Mouse (Mus musculus) 3T3-L1 (cell line): ENCODE results near the gene Mkrn2.
A peak's percentile ranks its signal among the peaks of the same experiment; 100 is the strongest.

ENCODE experiments used
- DNase-seq: peaks from one replicate; pipeline ENCODE4 v3.0.0-alpha.2; 2015; ENCODE audit warnings: low read depth, low spot score

The Mkrn2 gene

GRCm38 (mm10) chr6:115601715-115602523 lies at the start of gene Mkrn2:
Mkrn2 (plus strand) TSS chr6:115601902.
- peak; percentile 82 for DNase-seq

GRCm38 (mm10) chr6:115555485-115555884 lies 46.2 kb upstream of the Mkrn2 start:
- DNase-seq = peak; percentile 83

- no peak for DNase-seq
These were observed 43.5 kb upstream of the Mkrn2 start for GRCm38 (mm10) chr6:115558176-115558575.

- DNase-seq = no peak
These were observed 41.8 kb upstream of the Mkrn2 start for GRCm38 (mm10) chr6:115559651-115560632.

- no peak for DNase-seq
These were observed 36.1 kb upstream of the Mkrn2 start for GRCm38 (mm10) chr6:115565479-115566045.

GRCm38 (mm10) chr6:115574171-115574570 lies 27.5 kb upstream of the Mkrn2 start:
- DNase-seq = no peak

- no peak for DNase-seq
These were observed 24.3 kb upstream of the Mkrn2 start for GRCm38 (mm10) chr6:115577407-115577806.

GRCm38 (mm10) chr6:115577941-115578340 lies 23.8 kb upstream of the Mkrn2 start:
- no peak for DNase-seq

GRCm38 (mm10) chr6:115580810-115581209 lies 20.9 kb upstream of the Mkrn2 start:
- no peak for DNase-seq

GRCm38 (mm10) chr6:115582328-115583115 lies 19.2 kb upstream of the Mkrn2 start:
- no peak for DNase-seq

- no peak for DNase-seq
These were observed 18.1 kb upstream of the Mkrn2 start for GRCm38 (mm10) chr6:115583430-115584125.

GRCm38 (mm10) chr6:115584176-115584575 lies 17.5 kb upstream of the Mkrn2 start:
- DNase-seq = no peak

GRCm38 (mm10) chr6:115586321-115586720 lies 15.4 kb upstream of the Mkrn2 start:
- no peak for DNase-seq

- DNase-seq = no peak
These were observed 9.9 kb upstream of the Mkrn2 start for GRCm38 (mm10) chr6:115591692-115592359.

- no peak for DNase-seq
These were observed 9.2 kb upstream of the Mkrn2 start, which contains the start of gene Mkrn2os for GRCm38 (mm10) chr6:115592458-115592857. Mkrn2os (minus strand) TSS chr6:115592576.

- DNase-seq = no peak
These were observed 8.4 kb upstream of the Mkrn2 start for GRCm38 (mm10) chr6:115593252-115593651.

GRCm38 (mm10) chr6:115594463-115594862 lies 7.2 kb upstream of the Mkrn2 start:
- DNase-seq = no peak

GRCm38 (mm10) chr6:115595667-115596066 lies 6.0 kb upstream of the Mkrn2 start:
- no peak for DNase-seq

GRCm38 (mm10) chr6:115601322-115601714 lies 384 bp upstream of the Mkrn2 start:
- DNase-seq = no peak

- DNase-seq = peak; percentile 35
These were observed 4.8 kb downstream of the Mkrn2 start for GRCm38 (mm10) chr6:115606461-115606860.
